ENCODE assay signal across 8 mouse cellular contexts in genomic region chr13:100650550-100651438, GRCm38 (mm10). TPM values are rescaled to one million over a fixed set of nuclear protein-coding genes. Genes with fewer than 3 reads are reported as not detected.
DNase-seq lines count a peak whose midpoint lies in the region; ATAC-seq and TF ChIP-seq lines count a peak whose summit lies in the region.

Gene Ak6 (plus strand): TSS chr13:100650979.
Gene Rad17 (minus strand): TSS chr13:100651051.

- peak; percentile 96 to 97 for DNase-seq in heart, postnatal 10 days
- peak; percentile 94 for DNase-seq in layer of hippocampus, adult 11-12 months (ENCODE audit: low spot score)
- DNase-seq in lung, adult 18-20 months, result peak; percentile 92 to 94
- peak; percentile 96 for DNase-seq in testis, postnatal 14 days (ENCODE audit: low spot score)

- no peak for TF ChIP-seq POLR2A in ES-Bruce4 (IDR thresholded peaks at IDR 0.05; ENCODE audit: insufficient read depth, low read length)

- H3K4me2 ChIP-seq in forebrain, embryonic 13.5 days, result peak within 1 kb of the TSS; percentile 86
- H3K4me2 ChIP-seq in neural tube, embryonic 15.5 days, result peak within 1 kb of the TSS; percentile 85

- WGBS in forebrain, embryonic 13.5 days, result under 1% methylated on average over 58 of the region's 73 CpGs
- whole genome bisulfite sequencing in neural tube, embryonic 15.5 days, result under 1% methylated on average over 70 of the region's 73 CpGs

- H3K27me3 ChIP-seq in ES-Bruce4 (ENCODE audit: control insufficient read depth, insufficient read depth, low read length, poor library complexity, severe bottlenecking), result no peaks in the 10 kb centered on the region
- no peaks in the 10 kb centered on the region for H3K27me3 ChIP-seq in forebrain, embryonic 13.5 days
- H3K27me3 ChIP-seq in neural tube, embryonic 15.5 days (replicated peaks), result no peaks in the 10 kb centered on the region

- no peak for TF ChIP-seq EP300 in ES-Bruce4 (IDR thresholded peaks at IDR 0.05; ENCODE audit: insufficient read depth, low read depth, low read length)

- peak within 1 kb of the TSS; percentile 52; the same call in 1 of the 2 replicates for H3K27ac ChIP-seq in ES-Bruce4 (ENCODE audit: insufficient read depth, low read length)
- H3K27ac ChIP-seq in forebrain, embryonic 13.5 days, result peak within 1 kb of the TSS; percentile 97
- H3K27ac ChIP-seq in neural tube, embryonic 15.5 days (replicated peaks), result peak within 1 kb of the TSS; percentile 96

- H3K36me3 ChIP-seq in ES-Bruce4 (ENCODE audit: control insufficient read depth, insufficient read depth, low read length, poor library complexity, severe bottlenecking), result peaks cover 8% of the 10 kb centered on the region
- peaks cover 22% of the 10 kb centered on the region for H3K36me3 ChIP-seq in forebrain, embryonic 13.5 days (ENCODE audit: poor library complexity, severe bottlenecking)
- H3K36me3 ChIP-seq in neural tube, embryonic 15.5 days, result peaks cover 19% of the 10 kb centered on the region

- no peaks in the 10 kb centered on the region for H3K4me1 ChIP-seq in ES-Bruce4 (ENCODE audit: control insufficient read depth, insufficient read depth, low read length)
- peaks cover 14% of the 10 kb centered on the region for H3K4me1 ChIP-seq in forebrain, embryonic 13.5 days
- peaks cover 17% of the 10 kb centered on the region for H3K4me1 ChIP-seq in neural tube, embryonic 15.5 days

- ATAC-seq in cerebellum, adult (ENCODE audit: insufficient number of reproducible peaks, low FRiP score, low TSS enrichment), result peak; percentile 93
- ATAC-seq in forebrain, embryonic 13.5 days, result peak; percentile 99
- peak; percentile 98 for ATAC-seq in neural tube, embryonic 15.5 days (ENCODE audit: low FRiP score)

- intact Hi-C loops in heart, postnatal 10 days (cut with DNase I), result loop anchor here (2.0 to 10.0 kb wide), 3 partner anchors 82 to 536 kb away; partner anchors contain the start of genes Cdk7 and Gtf2h2

- H3K4me3 ChIP-seq in ES-Bruce4 (ENCODE audit: low read depth, low read length), result peak within 1 kb of the TSS; percentile 92
- H3K4me3 ChIP-seq in forebrain, embryonic 13.5 days, result peak within 1 kb of the TSS; percentile 97
- H3K4me3 ChIP-seq in neural tube, embryonic 15.5 days (replicated peaks), result peak within 1 kb of the TSS; percentile 97

- peak within 1 kb of the TSS; percentile 80 for H3K9ac ChIP-seq in ES-Bruce4 (ENCODE audit: low read depth, poor library complexity, severe bottlenecking)
- H3K9ac ChIP-seq in forebrain, embryonic 13.5 days, result peak within 1 kb of the TSS; percentile 90
- H3K9ac ChIP-seq in neural tube, embryonic 15.5 days (replicated peaks), result peak within 1 kb of the TSS; percentile 86

- no peak for TF ChIP-seq CTCF in ES-Bruce4 (IDR thresholded peaks at IDR 0.05; ENCODE audit: low read depth, low read length)

- H3K9me3 ChIP-seq in ES-Bruce4 (replicated peaks; ENCODE audit: control insufficient read depth, insufficient read depth, low read length, poor library complexity, severe bottlenecking), result no peaks in the 10 kb centered on the region
- H3K9me3 ChIP-seq in forebrain, embryonic 13.5 days (replicated peaks), result no peaks in the 10 kb centered on the region
- no peaks in the 10 kb centered on the region for H3K9me3 ChIP-seq in neural tube, embryonic 15.5 days (replicated peaks)

RNA-seq across cellular contexts. Expression of gene Ak6, which starts in this region (rescaled TPM):
- polyA plus RNA-seq in ES-Bruce4 (2011; ENCODE audit: insufficient read depth, insufficient read length, low read depth, missing spikeins), result 200 and 203 TPM in 2 replicates
- 368 and 379 TPM in 2 replicates for polyA plus RNA-seq in forebrain, embryonic 13.5 days (2015; fragmentation: Nextera tagmentation; extraction: Ambion mirVana)
- 10 to 100 TPM; 77.7 to 78.5 TPM for total RNA-seq in heart, postnatal 10 days (2021)
- 306 and 309 TPM in 2 replicates for polyA plus RNA-seq in neural tube, embryonic 15.5 days (2015; fragmentation: Nextera tagmentation; extraction: Ambion mirVana)

RNA-seq across cellular contexts. Expression of gene Rad17, which starts in this region (rescaled TPM):
- 39.7 TPM in 2 replicates for polyA plus RNA-seq in ES-Bruce4 (2011; ENCODE audit: insufficient read depth, insufficient read length, low read depth, missing spikeins)
- 23.0 and 24.4 TPM in 2 replicates for polyA plus RNA-seq in forebrain, embryonic 13.5 days (2015; fragmentation: Nextera tagmentation; extraction: Ambion mirVana)
- total RNA-seq in heart, postnatal 10 days (2021), result 10 to 100 TPM; 19.9 to 20.2 TPM
- polyA plus RNA-seq in neural tube, embryonic 15.5 days (2015; fragmentation: Nextera tagmentation; extraction: Ambion mirVana), result 16.2 and 17.3 TPM in 2 replicates

Comparison
In these comparisons a context has a peak if more than half of its experiments do, and no peak if none do; other contexts are left out.
1. Peak in every context shown above with its lines: DNase-seq, ATAC-seq, H3K4me3 ChIP-seq and H3K27ac ChIP-seq.